Mouse (Mus musculus) intestine, postnatal 0 days (tissue): ENCODE measurements around the gene Fam89a. TPM values are rescaled to one million over a fixed set of nuclear protein-coding genes. Genes with fewer than 3 reads are reported as not detected.

Experiments used
- ATAC-seq: fragments of 200-750 bp; cut with Nextera tagmentation; 2 replicates; pipeline ENCODE4 v1.8.0; 2017; ENCODE audit warnings: mild to moderate bottlenecking, moderate TSS enrichment, moderate library complexity
- H3K27ac ChIP-seq: fragments of 300-500 bp; sonication (generic); 2 replicates; pipeline ENCODE4 v1.5.1; 2014; ENCODE audit warnings: mild to moderate bottlenecking, low read depth, low read length, moderate library complexity
- H3K27me3 ChIP-seq: fragments of 300-500 bp; sonication (generic); replicated peaks from 2 replicates; pipeline ENCODE4 v1.6.1; 2014; ENCODE audit warnings: low read length, mixed read lengths; ENCODE audit not compliant: control insufficient read depth, insufficient read depth
- H3K36me3 ChIP-seq: fragments of 300-500 bp; sonication (generic); 2 replicates; pipeline ENCODE4 v1.6.1; 2014; ENCODE audit warnings: mild to moderate bottlenecking, moderate library complexity; ENCODE audit not compliant: control insufficient read depth, insufficient read depth
- H3K4me1 ChIP-seq: fragments of 300-500 bp; sonication (generic); replicated peaks from 2 replicates; pipeline ENCODE4 v1.6.1; 2014; ENCODE audit warnings: antibody characterized with exemption, low read length, mixed read lengths; ENCODE audit not compliant: control insufficient read depth, insufficient read depth
- H3K4me2 ChIP-seq: fragments of 300-500 bp; sonication (generic); replicated peaks from 2 replicates; pipeline ENCODE4 v1.6.1; 2014; ENCODE audit warnings: low read depth, mild to moderate bottlenecking, moderate library complexity
- H3K4me3 ChIP-seq: fragments of 300-500 bp; sonication (generic); 2 replicates; pipeline ENCODE4 v1.5.1; 2014; ENCODE audit warnings: low read depth, low read length
- H3K9ac ChIP-seq: fragments of 300-500 bp; sonication (generic); 2 replicates; pipeline ENCODE4 v1.6.1; 2014; ENCODE audit warnings: mild to moderate bottlenecking, low read depth, low read length
- H3K9me3 ChIP-seq: fragments of 300-500 bp; sonication (generic); 2 replicates; pipeline ENCODE4 v1.6.1; 2016; ENCODE audit warnings: mixed run types; ENCODE audit not compliant: control insufficient read depth
- CTCF ChIP-seq: sonication (generic); IDR thresholded peaks from 2 replicates; pipeline ENCODE4 v1.5.1; 2016; ENCODE audit warnings: low read depth, mild to moderate bottlenecking, control low read depth, antibody characterized with exemption, moderate library complexity
- WGBS: fragments of 180-500 bp; shearing (Covaris S2); extraction: QIAGEN DNeasy Blood & Tissue Kit; methylation state at CpG from one replicate; pipeline ENCODE4 v1.1.7; 2014; 5-methylcytosine and 5-hydroxymethylcytosine counted together
- polyA plus RNA-seq: library from polyadenylated mRNA; unstranded; fragments of >200 nt; fragmentation: Nextera tagmentation; extraction: Ambion mirVana; gene quantifications from 2 replicates; pipeline ENCODE4 v1.2.1, GENCODE M21; 2015

Fam89a gene
- polyA plus RNA-seq, 1 experiment from 2014 or later = 1.9 TPM

DNA sequence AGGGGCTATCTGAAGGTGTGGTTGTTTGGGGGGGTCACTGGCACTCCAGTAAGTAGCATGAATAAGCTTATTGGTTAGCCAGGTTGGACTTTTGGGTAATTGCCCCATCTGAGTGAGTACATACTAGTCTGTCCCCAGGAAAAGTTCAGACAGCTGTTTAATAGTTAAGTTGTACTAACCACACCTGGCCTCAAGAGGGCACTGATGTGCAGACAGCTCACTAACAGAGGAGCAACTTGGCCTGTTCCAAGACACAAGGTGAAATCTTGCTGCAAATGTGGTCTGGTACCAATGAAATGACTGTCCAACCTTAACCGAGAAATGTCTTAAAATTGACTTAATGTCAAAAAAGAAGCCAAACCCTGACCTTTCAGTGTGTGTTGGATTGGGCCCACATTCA, 12.4 kb downstream of the Fam89a start:
- Histone ChIP-seq H3K4me3 (no peak overlapping the region), H3K9ac (no peak overlapping the region), H3K4me1 (no peaks in the 10 kb centered on the region), H3K9me3 (no peaks in the 10 kb centered on the region), H3K36me3 (peaks cover 21% of the 10 kb centered on the region), H3K27ac (no peak overlapping the region), H3K4me2 (no peak overlapping the region), H3K27me3 (no peaks in the 10 kb centered on the region)
- 0 out of 2 replicates have a peak, but pooled peaks have one; percentile 7 for ATAC-seq
- TF ChIP-seq CTCF = peak; percentile 84
- WGBS = 59% methylated on average over 1 of the region's 1 CpGs

DNA sequence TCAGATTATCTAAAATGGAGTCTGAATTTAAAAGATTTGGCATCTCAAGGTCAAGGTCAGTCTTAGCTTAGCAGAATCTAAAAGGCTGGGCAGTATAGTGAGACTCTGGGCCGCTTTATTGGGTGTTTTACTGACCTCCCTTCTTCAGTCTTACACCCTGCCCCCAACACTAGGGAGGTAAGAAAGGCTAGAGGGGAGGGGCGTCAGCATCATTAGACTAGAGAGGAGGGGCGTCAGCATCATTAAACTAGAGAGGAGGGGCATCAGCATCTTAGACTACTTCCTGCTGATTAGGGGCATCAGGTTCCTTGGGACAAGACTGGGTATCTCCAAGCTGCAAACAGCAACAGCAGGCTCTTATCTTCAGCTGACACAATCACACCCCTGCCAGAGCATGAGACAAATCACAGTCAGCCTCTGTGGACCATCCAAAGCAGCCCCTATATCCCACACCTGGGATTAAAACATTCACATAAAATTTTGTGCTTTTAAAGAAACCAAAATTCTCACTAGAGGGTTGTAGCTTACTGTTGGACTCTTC, 16.2 kb downstream of the Fam89a start:
- Histone ChIP-seq H3K4me3 (no peak overlapping the region), H3K4me1 (no peaks in the 10 kb centered on the region), H3K36me3 (peaks cover 48% of the 10 kb centered on the region), H3K27me3 (no peaks in the 10 kb centered on the region), H3K9me3 (no peaks in the 10 kb centered on the region), H3K4me2 (no peak overlapping the region), H3K9ac (no peak overlapping the region), H3K27ac (no peak overlapping the region)
- ATAC-seq = no peak
- TF ChIP-seq CTCF = no peak
- 65% methylated on average over 3 of the region's 3 CpGs for WGBS

DNA sequence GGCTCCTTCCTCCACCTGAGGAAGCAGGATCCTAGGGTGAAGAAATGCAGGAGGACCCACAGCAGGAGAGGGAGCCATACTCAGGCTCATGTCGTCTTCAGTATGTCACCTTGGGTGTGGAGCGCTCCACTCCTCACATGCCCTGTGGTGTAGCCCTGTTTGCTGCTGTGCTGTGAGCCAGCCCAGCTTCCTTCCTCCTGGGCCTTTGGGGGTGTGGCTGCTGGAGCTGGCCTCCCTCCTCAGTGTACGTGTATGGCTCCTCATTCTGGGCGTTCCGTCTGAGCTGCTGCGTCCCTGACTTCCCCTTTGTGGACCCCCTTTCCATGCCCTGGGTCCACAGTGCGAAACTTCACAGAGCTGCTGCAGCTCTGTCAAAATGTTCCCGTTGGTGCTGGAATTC, 18.8 kb downstream of the Fam89a start:
- no peaks in the 10 kb centered on the region for H3K4me1 ChIP-seq
- H3K27me3 ChIP-seq = no peaks in the 10 kb centered on the region
- H3K9me3 ChIP-seq = no peaks in the 10 kb centered on the region
- TF ChIP-seq CTCF = no peak
- 83% methylated on average over 8 of the region's 8 CpGs for WGBS
- ATAC-seq = no peak
- no peak overlapping the region for H3K4me3 ChIP-seq
- no peak overlapping the region for H3K9ac ChIP-seq
- no peak overlapping the region for H3K27ac ChIP-seq
- no peak overlapping the region for H3K4me2 ChIP-seq
- H3K36me3 ChIP-seq = peaks cover 70% of the 10 kb centered on the region

DNA sequence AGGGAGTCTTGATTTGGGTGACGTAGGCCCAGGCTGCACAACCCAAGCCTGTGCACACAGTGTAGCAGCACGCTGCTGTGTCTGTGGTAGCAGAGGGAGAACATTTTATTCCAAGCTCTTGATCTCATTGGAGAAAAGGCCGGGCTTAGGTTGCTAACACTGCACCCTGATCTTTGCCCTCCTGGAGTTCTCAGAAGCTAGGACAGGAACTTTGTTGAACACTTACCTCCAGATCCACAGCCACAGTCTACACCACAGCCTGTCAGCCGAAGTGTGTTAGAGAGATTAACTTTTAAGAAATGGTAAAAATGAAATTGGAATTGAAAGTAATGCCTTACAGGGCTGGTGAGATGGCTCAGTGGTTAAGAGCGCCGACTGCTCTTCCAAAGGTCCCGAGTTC, 27.3 kb downstream of the Fam89a start:
- no peak overlapping the region for H3K9ac ChIP-seq
- H3K36me3 ChIP-seq = peaks cover 26% of the 10 kb centered on the region
- WGBS = 89% methylated on average over 7 of the region's 7 CpGs
- no peak overlapping the region for H3K4me3 ChIP-seq
- 0 out of 2 replicates have a peak, but pooled peaks cover 11% of the 10 kb centered on the region for H3K4me1 ChIP-seq
- TF ChIP-seq CTCF = no peak
- H3K4me2 ChIP-seq = no peak overlapping the region
- no peak overlapping the region for H3K27ac ChIP-seq
- H3K9me3 ChIP-seq = no peaks in the 10 kb centered on the region
- no peaks in the 10 kb centered on the region for H3K27me3 ChIP-seq
- ATAC-seq = no peak

DNA sequence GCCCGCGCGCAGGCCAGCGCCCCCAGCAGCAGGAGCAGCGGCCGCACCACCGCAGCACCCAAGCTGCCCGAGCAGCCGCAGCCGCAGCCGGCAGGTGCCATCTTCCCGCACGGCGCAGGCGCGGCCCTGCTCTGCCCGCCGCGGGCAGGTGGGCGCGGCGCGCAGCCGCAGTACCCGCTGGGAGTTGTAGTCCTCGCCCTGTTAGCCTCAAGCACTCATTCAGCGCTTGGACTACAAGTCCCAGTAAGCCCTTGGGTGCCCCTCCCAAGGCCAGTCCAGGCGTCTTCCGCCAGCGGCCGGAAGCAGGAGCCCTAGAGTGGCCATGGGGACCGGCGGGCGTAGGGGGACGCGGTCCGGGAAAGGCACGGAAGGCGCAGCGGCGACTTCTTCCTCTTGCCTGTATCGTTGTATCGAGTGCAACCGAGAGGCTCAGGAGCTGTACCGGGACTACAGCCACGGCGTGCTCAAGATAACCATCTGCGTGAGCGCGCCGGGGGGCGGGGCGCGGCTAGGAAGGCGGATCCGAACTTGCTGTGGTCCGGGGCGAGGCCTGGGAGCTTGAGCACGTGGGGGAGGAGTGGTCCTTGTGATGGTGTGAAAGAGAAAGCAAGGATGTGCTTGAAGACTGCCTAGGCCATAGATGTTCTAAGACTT, 29.6 kb downstream of the Fam89a start, which contains the start of the genes Ttc13 and Arv1:
Gene Ttc13 (minus strand): TSS at position 122 of the 654 bp plus-strand sequence.
Gene Arv1 (plus strand): TSS at position 278 of the 654 bp plus-strand sequence.
- no peaks in the 10 kb centered on the region for H3K9me3 ChIP-seq
- H3K36me3 ChIP-seq = peaks cover 11% of the 10 kb centered on the region
- H3K27me3 ChIP-seq = no peaks in the 10 kb centered on the region
- 0 out of 2 replicates have a peak, but pooled peaks cover 11% of the 10 kb centered on the region for H3K4me1 ChIP-seq
- H3K4me3 ChIP-seq = peak within 1 kb of the TSS; percentile 89
- TF ChIP-seq CTCF = peak; percentile 39
- peak within 1 kb of the TSS; percentile 57 for H3K27ac ChIP-seq
- peak within 1 kb of the TSS; percentile 81 for H3K9ac ChIP-seq
- under 1% methylated on average over 59 of the region's 59 CpGs for WGBS
- peak within 1 kb of the TSS; percentile 91 for H3K4me2 ChIP-seq
- peak; percentile 99 for ATAC-seq

DNA sequence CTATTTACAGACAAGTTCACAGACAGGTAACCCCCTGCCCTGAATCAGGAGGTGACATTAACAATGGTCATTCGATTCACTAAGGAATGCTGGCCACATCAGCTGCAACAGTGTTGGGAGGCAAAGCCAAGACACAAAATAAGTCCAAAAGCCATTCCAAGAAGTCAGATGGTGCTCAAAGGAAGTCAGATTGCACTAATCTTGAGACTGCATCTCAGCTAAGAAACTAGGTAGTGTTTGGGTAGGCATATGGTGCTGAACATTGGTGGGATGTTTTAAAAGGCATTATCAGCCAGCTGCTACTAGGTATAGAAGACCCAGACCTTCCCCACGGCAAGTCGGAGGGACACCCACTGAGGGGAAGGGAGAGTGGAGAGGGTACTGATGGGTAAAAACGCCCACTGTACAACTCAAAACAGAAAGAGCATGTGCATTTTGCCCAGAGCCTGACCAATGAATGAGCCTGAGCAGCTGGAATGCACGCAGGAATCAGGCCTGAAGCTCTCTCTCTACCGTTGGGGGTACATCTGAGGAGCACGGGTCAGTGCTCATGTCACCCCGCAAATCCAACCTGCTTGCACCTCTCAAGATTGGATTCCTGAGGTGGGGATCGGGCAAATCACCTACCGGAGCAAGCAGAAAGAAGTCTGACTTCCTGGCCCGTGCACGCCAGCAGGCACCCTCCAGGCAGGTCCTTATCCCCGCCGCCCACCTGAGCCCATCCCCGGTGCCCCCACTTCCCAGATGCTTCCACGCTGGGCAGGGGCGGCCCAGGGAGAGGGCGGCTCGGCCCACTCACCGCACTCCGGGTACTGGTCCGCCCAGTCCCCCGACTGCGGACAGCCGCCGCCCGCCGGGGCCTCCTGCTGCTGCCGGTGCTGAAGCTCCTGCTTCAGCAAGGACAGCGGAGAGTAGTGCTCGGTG, 30.4 kb downstream of the Fam89a start:
- 4% methylated on average over 31 of the region's 31 CpGs for whole genome bisulfite sequencing
- Histone ChIP-seq H3K27ac (peak overlapping the region; percentile 57; the same call in 1 of the 2 replicates), H3K27me3 (no peaks in the 10 kb centered on the region), H3K4me3 (peak overlapping the region; percentile 89), H3K4me2 (peak overlapping the region; percentile 91), H3K4me1 (0 out of 2 replicates have a peak, but pooled peaks cover 11% of the 10 kb centered on the region), H3K36me3 (peaks cover 3% of the 10 kb centered on the region), H3K9me3 (no peaks in the 10 kb centered on the region), H3K9ac (peak overlapping the region; percentile 81)
- no peak for TF ChIP-seq CTCF
- ATAC-seq = peak; percentile 24
